ENCODE assay signal across 13 mouse cellular contexts in genomic region chr16:92345177-92345576, GRCm38 (mm10). TPM values are rescaled to one million over a fixed set of nuclear protein-coding genes. Genes with fewer than 3 reads are reported as not detected.
DNase-seq lines count a peak whose midpoint lies in the region; TF ChIP-seq lines count a peak whose summit lies in the region.
"Had no signal": no experiment of that assay in that cellular context is flagged by ENCODE, and none has a peak within 500 bp of the region (broad histone marks: within the 10 kb centered on the region; RNA-seq: fewer than 3 reads in every experiment).

No protein-coding gene starts in this region.

- no peaks in the 10 kb centered on the region for H3K36me3 ChIP-seq in heart, adult 2 months (ENCODE audit: control insufficient read depth, insufficient read depth, low read length)
- H3K36me3 ChIP-seq: neural tube, embryonic 15.5 days had no signal

- 11% methylated on average over 11 of the region's 11 CpGs for WGBS in heart, adult 2 months

- TF ChIP-seq POLR2A in heart, adult 2 months (IDR thresholded peaks at IDR 0.05; ENCODE audit: insufficient read depth, low read depth, low read length), result no peak

- peak; percentile 95 for TF ChIP-seq EP300 in heart, adult 2 months (IDR thresholded peaks at IDR 0.05; ENCODE audit: insufficient read depth, low read depth, low read length)

- H3K4me1 ChIP-seq in heart, adult 2 months (ENCODE audit: control insufficient read depth, insufficient read depth, low read length), result no peaks in the 10 kb centered on the region; the same call in 1 of the 2 replicates

- H3K79me2 ChIP-seq in heart, adult 2 months (replicated peaks; ENCODE audit: control insufficient read depth, insufficient read depth, low read length), result no peaks in the 10 kb centered on the region

- no peak overlapping the region for H3K9ac ChIP-seq in heart, adult 2 months (ENCODE audit: low read depth, low read length)
- H3K9ac ChIP-seq: neural tube, embryonic 15.5 days had no signal

- no peak overlapping the region for H3K4me3 ChIP-seq in heart, adult 2 months
- H3K4me3 ChIP-seq: neural tube, embryonic 15.5 days had no signal

- intact Hi-C loops in heart, adult 2 months (cut with DNase I), result no loop called here

- peak overlapping the region; percentile 80 for H3K27ac ChIP-seq in heart, adult 2 months
- H3K27ac ChIP-seq: neural tube, embryonic 15.5 days had no signal

- DNase-seq in ovary, postnatal 36 days (ENCODE audit: low spot score), result peak; percentile 30
- no peak for DNase-seq in ovary, postnatal 14 days (ENCODE audit: low spot score)
- peak; percentile 66 to 82 for DNase-seq in heart, adult 2 months
- peak; percentile 81 for DNase-seq in heart, postnatal 4 days
- DNase-seq in layer of hippocampus, postnatal 10 days (ENCODE audit: low spot score in 2 of 2), result no peak
- DNase-seq in spleen, postnatal 4 days (ENCODE audit: low spot score in 2 of 2), result no peak
- DNase-seq in spleen, postnatal 14 days (ENCODE audit: low spot score in 2 of 2), result no peak
- DNase-seq: gastrocnemius, postnatal 36 days; kidney, adult 8-10 months; midbrain, embryonic 14.5 days had no signal

- no peaks in the 10 kb centered on the region for H3K27me3 ChIP-seq in heart, adult 2 months (ENCODE audit: control insufficient read depth, insufficient read depth, low read length)
- H3K27me3 ChIP-seq: neural tube, embryonic 15.5 days had no signal

- no peak for TF ChIP-seq CTCF in heart, adult 2 months (IDR thresholded peaks at IDR 0.05)

RNA-seq across cellular contexts. Expression of gene Kcne1, which starts 14.1 kb away (rescaled TPM):
- 10 to 100 TPM in 1 of 2 experiments, 1 to 10 TPM in 1; 6.9 to 11.6 TPM for total RNA-seq in heart, adult 2 months (2021)
- 34.8 and 36.5 TPM in 2 replicates for polyA plus RNA-seq in heart, adult 2 months (2012; rRNA removed)
- total RNA-seq in heart, postnatal 4 days (2021), result 100 to 1,000 TPM; 317 to 359 TPM
- not detected for total RNA-seq in layer of hippocampus, postnatal 10 days (2021)
- total RNA-seq: ES-E14; gastrocnemius, postnatal 36 days had no signal
- polyA plus RNA-seq: midbrain, embryonic 14.5 days had no signal

RNA-seq across cellular contexts. Expression of gene Fam243, which starts 23.9 kb away (rescaled TPM):
- total RNA-seq in heart, adult 2 months (2021), result 1 to 10 TPM in 1 of 2 experiments, under 1 TPM in 1; 0.78 to 1.2 TPM
- 0.14 and 0.20 TPM in 2 replicates for polyA plus RNA-seq in heart, adult 2 months (2012; rRNA removed)
- 1 to 10 TPM in 1 of 2 experiments, under 1 TPM in 1; 0.68 to 1.0 TPM for total RNA-seq in heart, postnatal 4 days (2021)
- not detected for total RNA-seq in layer of hippocampus, postnatal 10 days (2021)
- total RNA-seq: ES-E14; gastrocnemius, postnatal 36 days; left cerebral cortex, adult 8-10 months had no signal
- polyA plus RNA-seq: midbrain, embryonic 14.5 days; neural tube, embryonic 15.5 days had no signal

RNA-seq across cellular contexts. Expression of gene Smim11, which starts 44.1 kb away (rescaled TPM):
- total RNA-seq in heart, adult 2 months (2021), result 10 to 100 TPM; 76.1 to 89.9 TPM
- 46.9 and 55.4 TPM in 2 replicates for polyA plus RNA-seq in heart, adult 2 months (2012; rRNA removed)
- 10 to 100 TPM; 43.6 to 44.9 TPM for total RNA-seq in heart, postnatal 4 days (2021)
- total RNA-seq in layer of hippocampus, postnatal 10 days (2021), result 10 to 100 TPM; 20.4 to 22.9 TPM

RNA-seq across cellular contexts. Expression of gene Kcne2, which starts 53.0 kb away (rescaled TPM):
- total RNA-seq in heart, adult 2 months (2021), result not detected
- not detected in 2 replicates for polyA plus RNA-seq in heart, adult 2 months (2012; rRNA removed)
- under 1 TPM; 0.25 to 0.43 TPM for total RNA-seq in heart, postnatal 4 days (2021)
- 1 to 10 TPM in 1 of 2 experiments, not detected in 1; 2.7 TPM for total RNA-seq in layer of hippocampus, postnatal 10 days (2021)
- total RNA-seq: ES-E14; gastrocnemius, postnatal 36 days had no signal

Comparison
In these comparisons a context has a peak if more than half of its experiments do, and no peak if none do; other contexts are left out.
1. DNase-seq: peak in ovary, postnatal 36 days (single experiment), heart, adult 2 months (2 of 2) and heart, postnatal 4 days (single experiment); none in ovary, postnatal 14 days (single experiment), layer of hippocampus, postnatal 10 days (0 of 2), spleen, postnatal 4 days (0 of 2) and spleen, postnatal 14 days (0 of 2).
2. RNA of gene Kcne1, which starts 14.1 kb away (total RNA-seq): 317 to 359 TPM in heart, postnatal 4 days; 6.9 to 11.6 TPM in heart, adult 2 months and not detected in layer of hippocampus, postnatal 10 days; every median in the first group is over 10 times any median in the second.